Mouse (Mus musculus) limb, embryonic 10.5 days (tissue): ENCODE results near the gene Dapk1. TPM values are rescaled to one million over a fixed set of nuclear protein-coding genes. Genes with fewer than 3 reads are reported as not detected.
"Not testable (repeated sequence)": the region's sequence is repeated elsewhere in the genome, so short reads cannot be mapped to it uniquely, and the experiment has no call there.

ENCODE experiments used
- DNase-seq: peaks from one replicate; pipeline ENCODE4 v3.0.0-alpha.2; 2017; ENCODE audit warnings: low spot score
- H3K27ac ChIP-seq: fragments of 300-500 bp; sonication (generic); 2 replicates; pipeline ENCODE4 v1.5.1; 2016; ENCODE audit warnings: mild to moderate bottlenecking
- H3K27me3 ChIP-seq: fragments of 300-500 bp; sonication (generic); 2 replicates; pipeline ENCODE4 v1.6.1; 2016; ENCODE audit warnings: low read depth, mild to moderate bottlenecking; ENCODE audit not compliant: poor library complexity, severe bottlenecking
- H3K36me3 ChIP-seq: fragments of 300-500 bp; sonication (generic); 2 replicates; pipeline ENCODE4 v1.6.1; 2016; ENCODE audit warnings: mild to moderate bottlenecking, moderate library complexity
- H3K4me1 ChIP-seq: fragments of 300-500 bp; sonication (generic); 2 replicates; pipeline ENCODE4 v1.6.1; 2016
- H3K4me3 ChIP-seq: fragments of 300-500 bp; sonication (generic); 2 replicates; pipeline ENCODE4 v1.5.1; 2016; ENCODE audit warnings: mild to moderate bottlenecking, moderate library complexity
- H3K9me3 ChIP-seq: fragments of 300-500 bp; sonication (generic); replicated peaks from 2 replicates; pipeline ENCODE4 v1.6.1; 2016; ENCODE audit warnings: mild to moderate bottlenecking
- WGBS: fragments of 180-500 bp; shearing (Covaris S2); methylation state at CpG from one replicate; pipeline ENCODE4 v1.1.7; 2016; 5-methylcytosine and 5-hydroxymethylcytosine counted together
- polyA plus RNA-seq: library from polyadenylated mRNA; unstranded; fragments of >200 nt; fragmentation: Nextera tagmentation; extraction: Ambion mirVana; gene quantifications from 2 replicates; pipeline ENCODE4 v1.2.1, GENCODE M21; 2016

Dapk1 gene
- polyA plus RNA-seq, 1 experiment from 2014 or later, result 18.5 TPM

DNA sequence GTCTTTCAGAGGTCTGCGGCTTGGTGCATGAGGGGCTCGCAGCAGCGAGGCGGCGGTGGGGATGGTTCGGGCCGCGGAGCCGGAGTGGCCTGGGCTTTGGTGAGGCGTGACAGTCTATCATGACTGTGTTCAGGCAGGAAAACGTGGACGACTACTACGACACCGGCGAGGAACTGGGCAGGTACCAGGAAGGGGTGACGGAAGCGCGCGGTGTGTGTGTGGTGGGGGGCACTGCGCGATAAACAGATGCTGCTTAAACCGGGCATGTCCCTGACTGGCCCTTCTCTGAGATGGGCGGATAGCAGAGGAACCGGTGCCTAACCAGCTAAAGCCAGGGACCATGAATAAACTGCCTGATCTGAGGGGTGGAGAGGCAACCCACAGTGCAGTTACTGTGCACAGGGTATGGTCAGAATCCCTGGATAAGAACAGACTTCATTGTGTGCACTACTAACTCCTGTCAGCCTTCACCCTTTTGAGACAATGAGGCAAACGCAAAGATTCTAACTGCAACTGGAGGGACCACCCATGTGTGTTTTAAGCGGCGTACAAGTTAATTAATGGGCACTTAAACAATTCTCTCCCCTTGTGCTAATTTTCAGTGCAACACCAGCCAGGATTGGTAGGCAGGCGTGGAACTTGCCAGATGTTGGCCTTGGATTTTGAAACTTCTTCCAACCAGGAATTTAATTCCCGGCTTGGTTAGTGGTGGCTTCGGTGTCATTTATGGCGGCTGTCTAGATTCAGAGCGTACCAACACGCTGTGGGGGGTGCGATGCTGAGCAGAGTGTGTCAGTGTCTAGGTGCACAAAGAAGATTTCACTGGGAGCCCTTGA, 887 bp downstream of the Dapk1 start:
- peak overlapping the region; percentile 94 for H3K27ac ChIP-seq
- H3K9me3 ChIP-seq, result no peaks in the 10 kb centered on the region
- no peaks in the 10 kb centered on the region for H3K27me3 ChIP-seq
- H3K4me1 ChIP-seq, result peaks cover 23% of the 10 kb centered on the region
- H3K4me3 ChIP-seq, result peak overlapping the region; percentile 91
- H3K36me3 ChIP-seq, result peaks cover 22% of the 10 kb centered on the region
- WGBS, result 12% methylated on average over 34 of the region's 34 CpGs
- DNase-seq, result peak; percentile 71

DNA sequence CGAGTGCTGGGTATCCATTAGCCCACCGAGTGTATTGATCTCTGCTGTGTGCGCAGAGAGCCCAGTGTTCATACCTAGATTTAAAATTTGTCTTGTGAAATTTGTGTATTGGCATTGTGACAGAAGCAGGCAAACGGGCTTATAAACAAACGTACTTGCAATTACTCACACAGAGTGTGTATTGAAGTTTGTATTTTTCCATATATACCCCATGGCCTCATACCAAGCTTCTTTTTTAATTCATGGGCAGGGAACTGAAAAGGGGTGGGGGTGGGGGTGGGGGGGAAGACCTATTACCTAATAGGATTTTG, 1.5 kb downstream of the Dapk1 start:
- Histone ChIP-seq H3K27me3 (no peaks in the 10 kb centered on the region), H3K4me3 (peak overlapping the region; percentile 91), H3K9me3 (no peaks in the 10 kb centered on the region), H3K4me1 (peaks cover 24% of the 10 kb centered on the region), H3K36me3 (peaks cover 22% of the 10 kb centered on the region), H3K27ac (peak overlapping the region; percentile 94; the same call in 1 of the 2 replicates)
- no peak for DNase-seq
- WGBS, result 74% methylated on average over 5 of the region's 5 CpGs

DNA sequence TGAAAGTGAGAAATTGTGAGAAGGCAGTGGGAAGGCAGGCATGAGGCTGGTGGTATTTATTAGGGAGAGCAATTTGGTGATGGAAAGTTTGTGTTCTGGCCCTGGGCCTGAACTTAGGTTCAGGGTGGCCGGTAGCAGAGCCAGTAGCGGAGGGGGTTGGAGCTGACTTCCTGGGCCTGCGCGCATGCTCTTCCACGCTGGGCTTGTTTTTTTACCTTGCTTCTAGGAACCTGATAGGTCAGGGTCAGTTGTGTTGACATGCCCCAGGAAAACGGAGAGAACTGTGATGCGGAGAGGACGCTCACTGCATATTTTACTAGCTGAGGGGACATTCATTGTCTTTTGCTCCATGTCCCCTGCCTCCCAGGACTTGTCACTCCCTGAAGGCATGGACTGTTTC, 5.7 kb downstream of the Dapk1 start:
- H3K36me3 ChIP-seq, result peaks cover 22% of the 10 kb centered on the region
- no peaks in the 10 kb centered on the region for H3K27me3 ChIP-seq
- no peaks in the 10 kb centered on the region for H3K9me3 ChIP-seq
- DNase-seq, result no peak
- H3K4me3 ChIP-seq, result no peak overlapping the region
- 80% methylated on average over 8 of the region's 8 CpGs for WGBS
- peaks cover 30% of the 10 kb centered on the region for H3K4me1 ChIP-seq
- 0 out of 2 replicates have a peak overlapping the region, but pooled peaks have one; percentile 46 for H3K27ac ChIP-seq

DNA sequence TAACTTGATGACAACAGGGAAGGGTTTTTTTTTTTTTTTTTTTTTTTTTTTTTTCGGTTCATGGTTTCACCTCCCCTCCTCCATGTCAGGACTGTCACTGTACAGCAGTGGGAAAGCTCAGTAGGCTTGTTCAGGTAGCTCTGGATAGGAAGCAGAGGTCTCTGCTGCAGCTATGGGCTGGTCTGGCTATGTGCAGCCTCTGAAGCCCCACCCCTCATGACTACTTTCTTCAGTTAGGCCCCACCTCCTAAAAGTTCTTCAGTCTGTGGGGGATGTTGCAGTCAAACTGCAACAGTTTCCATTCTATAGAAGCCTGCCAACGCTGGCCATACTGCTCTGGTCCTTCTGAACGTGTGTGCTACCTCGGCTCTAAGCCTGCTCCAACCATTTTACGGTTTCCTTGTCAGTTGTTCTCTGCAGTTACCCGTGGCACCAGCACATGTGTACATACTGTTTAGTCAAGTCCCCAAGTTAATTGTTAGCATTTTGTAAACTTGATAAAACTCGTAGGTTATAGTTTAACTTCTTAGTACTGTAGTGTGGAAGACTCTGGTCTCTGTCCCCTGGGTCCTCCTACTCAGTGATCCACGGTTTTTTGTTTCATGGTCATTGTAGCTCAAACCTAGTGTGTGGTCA, 6.8 kb downstream of the Dapk1 start:
- Histone ChIP-seq H3K27ac (no peak overlapping the region), H3K27me3 (no peaks in the 10 kb centered on the region), H3K9me3 (no peaks in the 10 kb centered on the region), H3K36me3 (peaks cover 22% of the 10 kb centered on the region), H3K4me3 (no peak overlapping the region), H3K4me1 (peaks cover 26% of the 10 kb centered on the region)
- 83% methylated on average over 8 of the region's 8 CpGs for WGBS
- DNase-seq, result no peak

DNA sequence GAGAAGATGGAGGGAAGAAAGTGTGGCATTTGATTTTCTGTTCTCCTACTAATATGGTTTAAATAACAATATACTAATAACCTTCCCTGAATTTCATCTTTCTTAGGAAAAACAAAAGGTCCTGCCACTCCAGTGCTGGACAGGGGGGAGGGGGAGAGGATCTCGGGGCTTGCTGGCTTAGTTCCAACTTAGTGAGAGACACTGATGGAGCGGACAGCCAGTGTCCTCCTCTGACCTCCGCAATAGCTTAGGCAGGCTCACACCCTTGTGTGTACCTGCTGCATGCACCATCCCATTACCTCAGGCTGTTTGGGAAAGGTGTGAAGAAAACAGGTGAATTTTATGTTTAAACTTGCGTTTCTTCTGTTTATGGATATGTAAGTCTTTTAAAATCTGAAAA, 7.5 kb downstream of the Dapk1 start:
- DNase-seq, result no peak
- no peak overlapping the region for H3K4me3 ChIP-seq
- WGBS, result 82% methylated on average over 4 of the region's 4 CpGs
- no peaks in the 10 kb centered on the region for H3K9me3 ChIP-seq
- H3K36me3 ChIP-seq, result peaks cover 22% of the 10 kb centered on the region
- H3K27ac ChIP-seq, result no peak overlapping the region
- no peaks in the 10 kb centered on the region for H3K27me3 ChIP-seq
- peaks cover 26% of the 10 kb centered on the region for H3K4me1 ChIP-seq

DNA sequence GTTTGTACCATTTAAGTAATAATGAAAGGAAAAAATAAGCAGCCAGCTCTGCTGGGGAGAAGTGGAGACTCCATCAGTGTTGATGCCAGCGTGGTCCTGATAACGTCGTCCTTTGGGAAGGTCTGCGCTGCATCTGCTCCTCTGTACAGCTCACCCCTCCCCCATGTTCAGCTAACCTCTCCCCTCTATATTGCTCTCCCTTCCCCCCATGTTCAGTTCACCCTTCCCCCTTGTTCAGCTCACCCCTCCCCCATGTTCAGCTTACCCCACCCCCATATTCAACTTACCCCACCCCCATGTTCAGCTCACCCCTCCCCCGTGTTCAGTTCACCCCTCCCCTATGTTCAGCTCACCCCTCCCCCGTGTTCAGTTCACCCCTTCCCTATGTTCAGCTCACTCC, 8.8 kb downstream of the Dapk1 start:
- H3K4me3 ChIP-seq, result no peak overlapping the region
- H3K9me3 ChIP-seq, result no peaks in the 10 kb centered on the region
- WGBS, result 48% methylated on average over 6 of the region's 6 CpGs
- H3K27me3 ChIP-seq, result no peaks in the 10 kb centered on the region
- H3K4me1 ChIP-seq, result peaks cover 32% of the 10 kb centered on the region
- peaks cover 14% of the 10 kb centered on the region for H3K36me3 ChIP-seq
- H3K27ac ChIP-seq, result no peak overlapping the region
- DNase-seq, result no peak

DNA sequence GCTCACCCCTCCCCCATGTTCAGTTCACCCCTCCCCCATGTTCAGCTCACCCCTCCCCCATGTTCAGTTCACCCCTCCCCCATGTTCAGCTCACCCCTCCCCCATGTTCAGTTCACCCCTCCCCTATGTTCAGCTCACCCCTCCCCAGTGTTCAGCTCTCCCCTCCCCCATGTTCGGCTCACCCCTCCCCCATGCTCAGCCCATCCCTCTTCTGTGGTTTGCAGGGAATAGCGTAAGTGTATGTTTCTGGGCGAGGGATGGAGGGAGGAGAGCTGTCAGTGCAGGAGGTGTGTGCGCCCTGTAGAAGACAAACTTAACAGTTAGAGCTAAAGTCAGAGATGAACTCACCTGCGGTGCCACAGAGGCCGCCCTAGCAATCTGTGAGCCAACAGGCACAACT, 9.2 kb downstream of the Dapk1 start:
- not testable (repeated sequence) for H3K27me3 ChIP-seq, H3K27ac ChIP-seq, H3K4me3 ChIP-seq, DNase-seq, H3K9me3 ChIP-seq
- H3K4me1 ChIP-seq, result peaks cover 36% of the 10 kb centered on the region
- H3K36me3 ChIP-seq, result peaks cover 12% of the 10 kb centered on the region
- 85% methylated on average over 6 of the region's 6 CpGs for WGBS

DNA sequence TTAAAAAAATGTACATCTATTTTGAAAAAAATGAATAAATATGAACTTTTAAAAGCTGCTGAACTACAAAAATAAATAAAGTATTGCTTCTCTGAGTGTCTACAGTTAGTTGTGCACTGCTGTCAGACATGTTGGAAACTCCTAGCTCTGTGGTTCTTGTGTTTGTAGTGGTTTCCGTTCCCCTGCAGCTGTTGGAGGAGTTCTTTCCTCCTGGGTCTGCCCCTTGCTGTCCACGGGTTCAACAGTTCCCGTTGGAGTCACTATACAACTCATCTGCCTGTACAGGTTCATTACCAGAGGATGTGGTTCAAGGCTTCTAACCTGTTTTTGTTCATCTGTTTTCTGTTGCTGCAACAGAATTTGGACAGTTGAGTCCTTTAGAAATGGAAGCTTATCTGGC, 10.4 kb downstream of the Dapk1 start:
- Histone ChIP-seq H3K4me1 (peaks cover 42% of the 10 kb centered on the region), H3K36me3 (peaks cover 5% of the 10 kb centered on the region; the same call in 1 of the 2 replicates)
- WGBS, result 83% methylated on average over 3 of the region's 3 CpGs

DNA sequence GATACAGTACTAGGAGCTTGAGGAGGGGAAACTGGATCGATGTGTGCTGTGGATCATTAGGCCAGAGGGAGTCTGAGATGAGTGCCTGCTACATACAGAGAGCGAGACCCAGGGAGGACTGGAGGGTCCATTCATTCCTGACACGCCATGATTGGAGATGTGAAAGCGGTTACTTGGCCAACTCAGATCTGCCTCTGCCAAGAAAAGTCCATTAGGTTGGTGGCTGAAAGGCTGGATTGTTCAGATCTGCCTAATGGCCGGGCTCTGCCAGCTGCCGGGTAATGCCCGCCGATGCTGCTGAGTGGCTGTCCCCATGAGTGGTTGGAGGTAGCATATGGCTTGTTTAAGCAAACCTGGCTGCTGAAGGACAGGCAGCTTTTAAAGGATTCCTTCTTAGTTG, 12.4 kb downstream of the Dapk1 start:
- WGBS, result 97% methylated on average over 8 of the region's 8 CpGs
- peaks cover 54% of the 10 kb centered on the region for H3K4me1 ChIP-seq
- no peak overlapping the region for H3K27ac ChIP-seq

More for the DNA sequence above, 10.4 kb downstream of the Dapk1 start:
- Histone ChIP-seq H3K27me3 (no peaks in the 10 kb centered on the region), H3K9me3 (no peaks in the 10 kb centered on the region), H3K4me3 (no peak overlapping the region), H3K27ac (no peak overlapping the region)
- no peak for DNase-seq

DNA sequence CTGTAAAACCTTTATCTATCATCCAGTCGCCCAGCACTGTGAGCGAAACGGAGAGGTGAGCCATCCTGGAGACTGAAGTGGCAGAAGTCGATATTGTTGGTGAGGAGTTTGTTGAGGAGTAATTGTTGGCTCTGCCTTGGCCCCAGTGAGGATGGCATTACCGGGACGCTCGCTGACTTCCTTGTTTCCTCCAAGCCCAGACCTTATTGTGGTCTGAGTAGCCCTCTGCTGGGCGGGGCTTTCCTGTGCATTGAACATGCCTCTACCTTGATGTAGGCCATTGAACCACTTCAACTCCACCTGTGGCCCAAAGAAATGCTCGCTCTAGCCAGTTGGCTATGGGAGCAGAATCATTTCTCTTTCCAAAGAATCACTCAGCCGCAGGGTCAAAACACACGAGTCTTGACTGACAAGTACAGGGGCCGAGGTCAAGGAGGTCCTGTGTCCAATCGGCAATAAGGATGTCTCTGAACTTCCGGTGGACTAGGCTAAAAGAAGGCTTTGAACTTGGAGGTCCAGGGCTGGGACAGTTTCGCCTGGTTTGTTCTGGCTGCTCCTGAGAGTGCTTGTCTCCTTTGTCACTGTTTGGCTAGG, 13.4 kb downstream of the Dapk1 start:
- H3K27me3 ChIP-seq, result no peaks in the 10 kb centered on the region
- no peak for DNase-seq
- H3K27ac ChIP-seq, result no peak overlapping the region
- H3K4me1 ChIP-seq, result peaks cover 63% of the 10 kb centered on the region
- H3K4me3 ChIP-seq, result no peak overlapping the region
- no peaks in the 10 kb centered on the region for H3K9me3 ChIP-seq
- WGBS, result 64% methylated on average over 15 of the region's 15 CpGs
- H3K36me3 ChIP-seq, result no peaks in the 10 kb centered on the region; the same call in 1 of the 2 replicates

More for the DNA sequence above, 12.4 kb downstream of the Dapk1 start:
- Histone ChIP-seq H3K27me3 (no peaks in the 10 kb centered on the region), H3K4me3 (no peak overlapping the region), H3K36me3 (no peaks in the 10 kb centered on the region; the same call in 1 of the 2 replicates), H3K9me3 (no peaks in the 10 kb centered on the region)
- DNase-seq, result no peak

DNA sequence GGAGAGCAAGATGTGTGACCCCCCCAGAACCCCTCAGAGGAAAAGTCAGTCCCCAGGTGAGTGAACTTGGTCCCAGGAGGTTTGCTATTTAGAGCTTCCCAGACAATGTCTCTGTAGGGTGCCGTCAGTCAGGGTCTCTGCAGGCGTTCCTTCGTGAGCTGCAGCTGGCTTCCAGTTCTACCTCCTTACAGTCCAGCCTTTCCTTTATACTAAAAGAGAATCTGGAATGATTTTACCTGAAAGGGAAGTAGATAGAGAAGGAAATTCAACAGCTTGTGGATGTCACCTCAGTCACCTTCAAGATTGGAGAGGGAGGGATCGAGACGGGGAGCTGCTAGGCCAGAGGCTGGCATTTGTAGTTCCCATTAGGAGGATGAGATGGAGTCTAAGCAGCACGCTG, 14.3 kb downstream of the Dapk1 start:
- Histone ChIP-seq H3K4me1 (peaks cover 63% of the 10 kb centered on the region), H3K4me3 (no peak overlapping the region), H3K9me3 (no peaks in the 10 kb centered on the region), H3K27me3 (no peaks in the 10 kb centered on the region), H3K36me3 (no peaks in the 10 kb centered on the region; the same call in 1 of the 2 replicates), H3K27ac (no peak overlapping the region)
- WGBS, result 63% methylated on average over 6 of the region's 6 CpGs
- DNase-seq, result no peak

DNA sequence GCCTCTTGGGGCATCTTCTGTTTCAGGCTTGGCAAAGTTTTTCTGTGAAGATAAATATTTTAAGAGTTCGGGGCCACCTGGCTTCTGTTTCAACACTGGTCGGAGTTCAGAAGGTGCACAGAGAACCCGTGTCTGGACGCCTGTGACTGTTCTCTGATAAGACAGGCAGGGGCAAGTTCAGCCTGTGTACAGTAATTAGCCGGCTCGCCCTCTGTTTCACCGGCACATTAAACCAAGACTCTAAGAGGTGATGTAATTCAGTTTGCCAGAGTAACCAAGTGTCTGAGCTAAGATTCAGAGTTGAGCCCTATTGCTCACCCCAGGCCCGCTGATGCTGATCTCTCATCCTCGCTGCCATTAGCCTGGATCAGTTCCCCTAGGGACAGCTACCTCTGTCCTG, 16.5 kb downstream of the Dapk1 start:
- Histone ChIP-seq H3K27ac (peak overlapping the region; percentile 42; the same call in 1 of the 2 replicates), H3K27me3 (no peaks in the 10 kb centered on the region), H3K36me3 (no peaks in the 10 kb centered on the region; the same call in 1 of the 2 replicates), H3K9me3 (no peaks in the 10 kb centered on the region), H3K4me3 (no peak overlapping the region), H3K4me1 (peaks cover 67% of the 10 kb centered on the region)
- WGBS, result 35% methylated on average over 9 of the region's 9 CpGs
- DNase-seq, result no peak

DNA sequence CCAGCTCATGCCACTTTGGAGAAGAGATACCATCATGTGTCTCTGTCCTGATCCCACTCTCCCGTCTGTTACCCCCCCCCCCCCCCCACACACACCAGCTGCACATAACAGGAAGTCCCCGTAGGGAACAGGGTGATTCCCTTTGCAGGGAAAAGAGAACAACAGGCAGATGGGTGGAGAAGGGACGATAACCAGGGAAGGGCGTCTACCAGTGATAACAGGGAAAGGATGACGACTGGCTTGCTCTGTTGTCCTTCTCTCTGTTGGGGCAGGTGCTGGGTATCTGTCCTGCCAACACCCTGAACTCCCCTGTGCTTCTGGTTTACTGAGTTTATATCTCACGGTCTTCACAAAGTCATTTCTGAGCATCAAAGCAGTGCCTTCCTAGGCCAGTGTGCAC, 18.0 kb downstream of the Dapk1 start:
- Histone ChIP-seq H3K9me3 (no peaks in the 10 kb centered on the region), H3K36me3 (no peaks in the 10 kb centered on the region; the same call in 1 of the 2 replicates), H3K27ac (peak overlapping the region; percentile 36), H3K27me3 (no peaks in the 10 kb centered on the region), H3K4me1 (peaks cover 65% of the 10 kb centered on the region), H3K4me3 (no peak overlapping the region)
- 41% methylated on average over 6 of the region's 6 CpGs for whole genome bisulfite sequencing
- DNase-seq, result no peak
